Mouse (Mus musculus): ENCODE measurements around the gene Tbc1d2b. TPM values are rescaled to one million over a fixed set of nuclear protein-coding genes. Genes with fewer than 3 reads are reported as not detected.

Tbc1d2b gene
- polyA plus RNA-seq, 1 experiment from 2014 or later: 19.0 TPM

DNA sequence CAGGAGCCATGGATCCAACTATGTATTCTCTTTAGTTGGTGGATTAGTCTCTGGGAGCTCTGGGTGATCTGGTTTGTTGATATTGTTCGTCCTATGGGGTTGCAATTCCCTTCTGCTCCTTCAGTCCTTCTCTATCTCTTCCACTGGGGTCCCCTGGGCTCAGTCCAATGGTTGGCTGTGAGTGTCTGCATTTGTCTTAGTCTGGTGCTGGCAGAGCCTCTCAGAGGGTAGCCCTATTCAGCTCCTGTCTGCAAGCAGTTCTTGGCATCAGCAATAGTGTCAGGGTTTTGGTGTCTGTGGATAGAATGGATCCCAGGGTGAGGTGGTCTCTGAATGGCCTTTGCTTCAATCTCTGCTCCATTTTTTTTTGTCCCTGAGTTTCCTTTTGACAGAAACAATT is 6.2 kb upstream of the Tbc1d2b start:
- Histone ChIP-seq H3K9ac (no peak overlapping the region), H3K4me2 (replicated peaks) (no peak overlapping the region), H3K4me3 (no peak overlapping the region), H3K4me1 (no peaks in the 10 kb centered on the region), H3K27ac (no peak overlapping the region), H3K36me3 (no peaks in the 10 kb centered on the region), H3K27me3 (no peaks in the 10 kb centered on the region), H3K9me3 (no peaks in the 10 kb centered on the region)
- 86% methylated on average over 1 of the region's 1 CpGs for WGBS
- ATAC-seq (ENCODE audit: insufficient number of reproducible peaks, insufficient read depth, low FRiP score, low TSS enrichment): no peak

DNA sequence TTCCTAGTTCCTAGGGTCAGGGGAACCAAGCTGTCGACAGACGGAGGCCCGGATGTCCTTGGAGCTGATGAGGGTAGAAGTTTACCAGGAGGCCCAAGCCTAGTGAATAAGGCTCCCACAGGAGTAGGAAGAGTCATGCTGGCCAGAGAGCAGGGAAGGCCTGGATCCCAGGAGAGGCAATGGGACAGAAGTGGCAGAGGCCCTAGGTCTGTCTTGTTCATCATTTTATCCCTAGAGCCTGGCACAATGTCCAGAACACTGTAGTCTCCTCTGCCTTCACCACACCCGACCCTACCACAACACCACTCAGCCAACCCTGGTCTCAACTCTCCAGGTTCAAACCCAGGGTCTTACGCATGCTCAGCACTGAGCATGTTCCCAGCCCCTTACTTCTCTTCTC is 5.3 kb upstream of the Tbc1d2b start:
- Histone ChIP-seq H3K36me3 (no peaks in the 10 kb centered on the region), H3K4me2 (replicated peaks) (no peak overlapping the region), H3K4me3 (no peak overlapping the region), H3K9ac (no peak overlapping the region), H3K27me3 (no peaks in the 10 kb centered on the region), H3K27ac (no peak overlapping the region), H3K9me3 (no peaks in the 10 kb centered on the region), H3K4me1 (no peaks in the 10 kb centered on the region)
- ATAC-seq (ENCODE audit: insufficient number of reproducible peaks, insufficient read depth, low FRiP score, low TSS enrichment): no peak; the same call in 1 of the 2 replicates
- 83% methylated on average over 5 of the region's 5 CpGs for WGBS

DNA sequence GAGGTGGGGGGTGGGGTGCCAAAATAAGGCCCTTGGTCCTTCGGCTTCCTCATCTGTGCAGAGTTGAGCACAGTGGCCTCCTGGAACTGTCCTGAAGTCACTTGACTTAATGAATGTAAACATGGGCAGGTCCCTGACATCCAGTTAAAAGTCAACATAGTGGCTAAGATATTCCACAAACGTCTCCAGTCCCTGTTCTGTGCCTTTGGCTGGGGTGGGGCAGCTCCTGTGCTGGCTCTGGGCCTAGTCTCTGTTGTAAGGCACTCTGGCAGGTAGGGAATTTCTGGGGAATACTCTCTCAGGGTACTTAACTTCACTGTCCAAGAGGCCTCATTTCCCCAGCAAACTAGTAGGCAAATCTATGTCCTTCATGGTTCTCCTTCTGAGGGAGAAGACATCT is 4.9 kb upstream of the Tbc1d2b start:
- Histone ChIP-seq H3K9me3 (no peaks in the 10 kb centered on the region), H3K27ac (no peak overlapping the region), H3K36me3 (no peaks in the 10 kb centered on the region), H3K9ac (no peak overlapping the region), H3K27me3 (no peaks in the 10 kb centered on the region), H3K4me2 (replicated peaks) (no peak overlapping the region), H3K4me1 (no peaks in the 10 kb centered on the region), H3K4me3 (no peak overlapping the region)
- no peak for ATAC-seq (ENCODE audit: insufficient number of reproducible peaks, insufficient read depth, low FRiP score, low TSS enrichment)
- WGBS: 57% methylated on average over 2 of the region's 2 CpGs

GRCm38 (mm10) chr9:90274516-90274915 is 3.9 kb upstream of the Tbc1d2b start:
- no peaks in the 10 kb centered on the region for H3K36me3 ChIP-seq
- no peak overlapping the region for H3K27ac ChIP-seq
- WGBS: 71% methylated on average over 3 of the region's 3 CpGs
- H3K4me3 ChIP-seq: no peak overlapping the region
- no peaks in the 10 kb centered on the region for H3K27me3 ChIP-seq
- no peaks in the 10 kb centered on the region for H3K9me3 ChIP-seq
- no peak overlapping the region for H3K9ac ChIP-seq
- H3K4me2 ChIP-seq (replicated peaks): no peak overlapping the region
- peaks cover 5% of the 10 kb centered on the region for H3K4me1 ChIP-seq
- no peak for ATAC-seq (ENCODE audit: insufficient number of reproducible peaks, insufficient read depth, low FRiP score, low TSS enrichment)

- no peak for ATAC-seq (ENCODE audit: insufficient number of reproducible peaks, insufficient read depth, low FRiP score, low TSS enrichment)
- no peak overlapping the region for H3K27ac ChIP-seq
- WGBS: 72% methylated on average over 12 of the region's 12 CpGs
Measured at GRCm38 (mm10) chr9:90272346-90272745, 1.7 kb upstream of the Tbc1d2b start.

DNA sequence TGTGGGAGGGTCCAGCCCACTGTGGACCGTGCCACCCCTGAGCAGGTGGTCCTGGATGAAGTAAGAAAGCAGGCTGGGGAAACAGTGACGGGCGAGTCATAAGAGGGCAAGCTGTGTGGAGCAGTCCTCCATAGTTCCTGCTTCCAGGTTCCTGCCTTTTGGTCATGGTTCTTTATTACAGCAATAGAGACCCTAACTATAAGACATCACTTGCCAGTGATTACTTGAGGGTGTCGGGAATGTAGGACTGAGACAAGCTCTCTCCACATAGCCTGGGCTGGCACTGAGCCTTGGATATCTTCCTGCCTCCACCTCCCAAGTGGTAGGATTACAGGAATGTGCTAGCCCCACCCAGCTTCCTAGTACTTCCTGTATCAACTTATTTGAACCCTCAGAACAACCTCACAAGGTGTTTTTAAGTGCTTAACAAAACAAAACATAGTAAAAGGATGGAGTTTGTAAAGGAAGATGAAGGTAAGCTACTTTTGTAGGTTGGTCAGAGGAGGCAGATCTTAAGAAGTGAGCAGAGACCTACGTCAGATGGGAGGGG is 1.0 kb upstream of the Tbc1d2b start:
- Histone ChIP-seq H3K27me3 (no peaks in the 10 kb centered on the region), H3K27ac (no peak overlapping the region), H3K9ac (no peak overlapping the region), H3K36me3 (no peaks in the 10 kb centered on the region), H3K4me1 (peaks cover 15% of the 10 kb centered on the region), H3K9me3 (no peaks in the 10 kb centered on the region), H3K4me2 (replicated peaks) (no peak overlapping the region), H3K4me3 (no peak overlapping the region)
- whole genome bisulfite sequencing: 67% methylated on average over 5 of the region's 5 CpGs
- ATAC-seq (ENCODE audit: insufficient number of reproducible peaks, insufficient read depth, low FRiP score, low TSS enrichment): no peak

More at GRCm38 (mm10) chr9:90272346-90272745, 1.7 kb upstream of the Tbc1d2b start:
- Histone ChIP-seq H3K27me3 (no peaks in the 10 kb centered on the region), H3K4me2 (replicated peaks) (no peak overlapping the region), H3K9me3 (no peaks in the 10 kb centered on the region), H3K36me3 (no peaks in the 10 kb centered on the region), H3K4me3 (no peak overlapping the region), H3K4me1 (peaks cover 15% of the 10 kb centered on the region), H3K9ac (no peak overlapping the region)

GRCm38 (mm10) chr9:90270944-90271295 is 316 bp upstream of the Tbc1d2b start:
- H3K4me2 ChIP-seq (replicated peaks): peak overlapping the region; percentile 81
- no peak overlapping the region for H3K27ac ChIP-seq
- no peaks in the 10 kb centered on the region for H3K36me3 ChIP-seq
- peak overlapping the region; percentile 77 for H3K4me3 ChIP-seq
- no peak for ATAC-seq (ENCODE audit: insufficient number of reproducible peaks, insufficient read depth, low FRiP score, low TSS enrichment)
- peaks cover 20% of the 10 kb centered on the region for H3K4me1 ChIP-seq
- peak overlapping the region; percentile 77; the same call in 1 of the 2 replicates for H3K9ac ChIP-seq
- whole genome bisulfite sequencing: 19% methylated on average over 11 of the region's 11 CpGs
- no peaks in the 10 kb centered on the region for H3K9me3 ChIP-seq
- no peaks in the 10 kb centered on the region for H3K27me3 ChIP-seq

DNA sequence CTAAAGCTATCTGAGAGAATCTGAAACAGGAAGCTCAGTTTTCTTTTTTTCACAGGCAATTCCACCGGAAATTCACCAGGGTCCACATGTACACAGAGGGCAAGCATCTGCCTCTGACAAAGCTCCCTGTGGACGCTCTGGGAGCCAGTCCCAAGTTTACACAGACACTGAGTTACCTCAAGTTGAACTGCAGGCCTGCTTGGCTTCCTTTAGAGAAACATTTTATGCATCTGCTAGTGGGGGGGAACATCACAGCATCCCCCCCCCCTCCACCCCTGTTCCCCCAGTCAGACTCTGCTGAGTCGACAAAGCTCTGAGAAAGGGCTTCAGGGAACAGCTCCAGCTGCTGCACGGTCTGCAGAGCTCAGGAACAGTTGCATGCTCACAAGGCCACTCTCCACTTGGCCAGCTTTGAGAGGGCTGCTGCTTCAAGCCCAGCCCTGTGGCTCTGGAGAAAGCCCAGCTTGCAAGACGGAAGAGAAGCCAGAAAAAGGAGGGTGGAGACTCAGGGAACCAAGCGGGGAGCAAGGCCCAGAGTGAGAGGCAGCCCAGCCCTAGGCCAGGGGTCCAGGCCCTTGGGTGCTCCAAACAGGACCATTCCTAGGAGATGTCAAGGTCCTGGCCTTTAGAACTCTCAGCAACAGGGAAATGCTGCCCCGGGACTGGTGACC is 1.5 kb downstream of the Tbc1d2b start:
- Histone ChIP-seq H3K27me3 (no peaks in the 10 kb centered on the region), H3K4me2 (replicated peaks) (peak overlapping the region; percentile 81), H3K9me3 (no peaks in the 10 kb centered on the region), H3K4me1 (peaks cover 20% of the 10 kb centered on the region), H3K4me3 (peak overlapping the region; percentile 77), H3K36me3 (no peaks in the 10 kb centered on the region), H3K9ac (peak overlapping the region; percentile 77; the same call in 1 of the 2 replicates), H3K27ac (peak overlapping the region; percentile 37)
- ATAC-seq (ENCODE audit: insufficient number of reproducible peaks, insufficient read depth, low FRiP score, low TSS enrichment): peak; percentile 50; the same call in 1 of the 2 replicates
- WGBS: 22% methylated on average over 7 of the region's 7 CpGs

DNA sequence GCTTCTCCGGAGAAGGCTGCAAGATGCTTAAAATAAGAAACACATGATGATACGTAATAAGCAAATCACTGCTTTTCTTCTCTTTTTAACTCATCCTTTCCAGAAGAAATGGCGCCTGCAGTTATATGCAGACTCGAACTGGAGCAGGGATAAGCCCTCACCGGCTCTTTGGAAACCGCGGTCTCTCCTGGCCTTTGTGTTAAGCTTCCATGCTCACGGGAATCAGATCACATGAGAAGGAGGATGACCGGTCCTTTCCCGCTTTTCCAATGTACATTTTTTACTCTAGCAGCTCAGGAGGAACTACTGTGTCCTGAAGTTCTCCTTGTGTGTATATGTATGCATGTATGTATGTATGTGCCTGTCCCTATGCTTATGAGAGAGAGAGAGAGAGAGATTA is 3.7 kb downstream of the Tbc1d2b start:
- Histone ChIP-seq H3K27ac (no peak overlapping the region), H3K4me2 (replicated peaks) (no peak overlapping the region), H3K27me3 (no peaks in the 10 kb centered on the region), H3K4me1 (peaks cover 20% of the 10 kb centered on the region), H3K9me3 (no peaks in the 10 kb centered on the region), H3K4me3 (no peak overlapping the region), H3K9ac (no peak overlapping the region), H3K36me3 (peaks cover 7% of the 10 kb centered on the region; the same call in 1 of the 2 replicates)
- WGBS: 75% methylated on average over 10 of the region's 10 CpGs
- no peak for ATAC-seq (ENCODE audit: insufficient number of reproducible peaks, insufficient read depth, low FRiP score, low TSS enrichment)

- Histone ChIP-seq H3K4me3 (no peak overlapping the region), H3K27ac (peak overlapping the region; percentile 54), H3K4me1 (peaks cover 21% of the 10 kb centered on the region), H3K4me2 (replicated peaks) (no peak overlapping the region), H3K9me3 (no peaks in the 10 kb centered on the region), H3K9ac (no peak overlapping the region), H3K36me3 (peaks cover 7% of the 10 kb centered on the region; the same call in 1 of the 2 replicates), H3K27me3 (no peaks in the 10 kb centered on the region)
- no peak for ATAC-seq (ENCODE audit: insufficient number of reproducible peaks, insufficient read depth, low FRiP score, low TSS enrichment)
- WGBS: 80% methylated on average over 10 of the region's 10 CpGs
Measured at GRCm38 (mm10) chr9:90266059-90266458, 4.5 kb downstream of the Tbc1d2b start.

DNA sequence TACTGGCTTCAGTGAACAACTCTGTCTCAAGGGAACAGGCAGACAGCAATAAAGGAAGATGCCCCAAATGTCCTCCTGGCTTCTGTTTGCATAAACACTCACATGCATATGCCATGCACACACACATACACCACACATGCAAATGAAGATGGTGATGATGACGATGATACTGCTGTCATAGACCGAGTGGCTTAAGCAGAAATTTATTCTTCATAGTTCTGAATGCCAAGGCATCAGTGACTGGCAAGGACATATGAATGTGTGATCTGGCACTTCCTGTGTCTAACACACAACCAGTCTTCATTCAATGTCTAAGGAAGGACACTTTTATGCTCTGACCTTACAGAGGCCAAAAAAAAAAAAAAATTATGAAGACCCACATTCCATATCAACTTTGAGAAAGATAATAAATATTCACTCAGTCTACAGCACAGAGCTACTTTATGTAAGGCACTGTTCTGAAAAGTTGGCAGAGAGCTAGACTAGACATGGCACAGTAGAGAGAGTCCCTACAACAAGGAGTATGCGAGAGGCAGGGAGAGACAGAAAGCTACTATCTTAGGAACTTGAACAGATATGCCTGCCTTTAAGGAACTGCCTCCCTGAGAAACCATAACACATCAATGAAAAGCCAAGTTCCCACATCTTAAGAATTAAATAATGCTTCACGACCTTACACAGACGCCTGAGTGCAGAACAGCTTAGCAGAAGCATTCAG is 5.1 kb downstream of the Tbc1d2b start:
- no peak for ATAC-seq (ENCODE audit: insufficient number of reproducible peaks, insufficient read depth, low FRiP score, low TSS enrichment)
- Histone ChIP-seq H3K4me3 (no peak overlapping the region), H3K9me3 (no peaks in the 10 kb centered on the region), H3K36me3 (peaks cover 7% of the 10 kb centered on the region; the same call in 1 of the 2 replicates), H3K27ac (no peak overlapping the region), H3K9ac (no peak overlapping the region), H3K4me1 (peaks cover 27% of the 10 kb centered on the region), H3K4me2 (replicated peaks) (no peak overlapping the region), H3K27me3 (no peaks in the 10 kb centered on the region)
- 88% methylated on average over 5 of the region's 5 CpGs for whole genome bisulfite sequencing

GRCm38 (mm10) chr9:90263340-90263679 is 7.3 kb downstream of the Tbc1d2b start:
- H3K4me1 ChIP-seq: peaks cover 18% of the 10 kb centered on the region
- no peak overlapping the region for H3K4me2 ChIP-seq (replicated peaks)
- H3K27ac ChIP-seq: no peak overlapping the region
- H3K9me3 ChIP-seq: no peaks in the 10 kb centered on the region
- no peak overlapping the region for H3K4me3 ChIP-seq
- WGBS: 85% methylated on average over 4 of the region's 4 CpGs
- H3K9ac ChIP-seq: no peak overlapping the region
- peaks cover 7% of the 10 kb centered on the region; the same call in 1 of the 2 replicates for H3K36me3 ChIP-seq
- H3K27me3 ChIP-seq: no peaks in the 10 kb centered on the region
- ATAC-seq (ENCODE audit: insufficient number of reproducible peaks, insufficient read depth, low FRiP score, low TSS enrichment): no peak

All from embryonic facial prominence, embryonic 12.5 days (tissue).